Mouse (Mus musculus) heart, postnatal 36 days (tissue): Measurements from ENCODE around the gene Esyt2. TPM values are rescaled to one million over a fixed set of nuclear protein-coding genes. Genes with fewer than 3 reads are reported as not detected.

ENCODE experiments used
- DNase-seq, 2 experiments: peaks; one replicate each; pipeline ENCODE4 v3.0.0; 2021 to 2022
- intact Hi-C: fragments of 180-260 bp; cut with DNase I; formaldehyde crosslinking; loops from one replicate; pipeline ENCODE4 v1.15.1; 2025
- total RNA-seq, 2 experiments: library from RNA; stranded (reverse); gene quantifications; 2 replicates each; pipeline ENCODE4 v1.2.3; 2021

The Esyt2 gene
- total RNA-seq, 2 experiments from 2014 or later, result 27.7 to 29.9 TPM

GRCm38 (mm10) chr12:116278541-116278940 lies 2.5 kb upstream of the Esyt2 start:
- intact Hi-C loops, result no loop called here
- no peak for DNase-seq

- intact Hi-C loops, result no loop called here
- no peak for DNase-seq
These were observed 1.8 kb upstream of the Esyt2 start for GRCm38 (mm10) chr12:116279181-116279580.

- intact Hi-C loops, result loop anchor here (2.0 to 5.0 kb wide), 4 partner anchors 47 to 233 kb away; partner anchors contain the start of genes Ncapg2 and Zfp386
- DNase-seq, result no peak
These were observed 795 bp upstream of the Esyt2 start for GRCm38 (mm10) chr12:116280149-116280652.

GRCm38 (mm10) chr12:116281427-116282281 lies 658 bp downstream of the Esyt2 start:
- intact Hi-C loops, result loop anchor here (1.0 to 5.0 kb wide), 5 partner anchors 46 to 340 kb away; partner anchors contain the start of genes Ncapg2 and Zfp386
- peak; percentile 28 to 49 for DNase-seq

- intact Hi-C loops, result loop anchor here (5.0 kb wide), 2 partner anchors 44 to 236 kb away; partner anchors contain the start of gene Zfp386
- DNase-seq, result no peak
These were observed 1.9 kb downstream of the Esyt2 start for GRCm38 (mm10) chr12:116282856-116283255.

GRCm38 (mm10) chr12:116283511-116283910 lies 2.5 kb downstream of the Esyt2 start:
- intact Hi-C loops, result loop anchor here (5.0 kb wide), 2 partner anchors 44 to 236 kb away; partner anchors contain the start of gene Zfp386
- no peak for DNase-seq

- intact Hi-C loops, result no loop called here
- no peak for DNase-seq
These were observed 12.2 kb downstream of the Esyt2 start for GRCm38 (mm10) chr12:116293185-116293584.

GRCm38 (mm10) chr12:116293599-116294292 lies 12.8 kb downstream of the Esyt2 start:
- DNase-seq, result peak in 1 of 2 experiments; percentile 12
- intact Hi-C loops, result no loop called here

- DNase-seq, result no peak
- intact Hi-C loops, result no loop called here
These were observed 18.9 kb downstream of the Esyt2 start for GRCm38 (mm10) chr12:116299906-116300305.

- DNase-seq, result no peak
- intact Hi-C loops, result no loop called here
These were observed 21.2 kb downstream of the Esyt2 start for GRCm38 (mm10) chr12:116302181-116302580.

- DNase-seq, result no peak
These were observed 25.0 kb downstream of the Esyt2 start for GRCm38 (mm10) chr12:116306042-116306441.

GRCm38 (mm10) chr12:116307870-116308269 lies 26.9 kb downstream of the Esyt2 start:
- intact Hi-C loops, result no loop called here
- no peak for DNase-seq

More at GRCm38 (mm10) chr12:116306042-116306441, 25.0 kb downstream of the Esyt2 start:
- intact Hi-C loops, result no loop called here

- intact Hi-C loops, result no loop called here
These were observed 27.6 kb downstream of the Esyt2 start for GRCm38 (mm10) chr12:116308612-116309011.

GRCm38 (mm10) chr12:116313816-116314215 lies 32.8 kb downstream of the Esyt2 start:
- intact Hi-C loops, result no loop called here
- no peak for DNase-seq

More at GRCm38 (mm10) chr12:116308612-116309011, 27.6 kb downstream of the Esyt2 start:
- DNase-seq, result no peak

- DNase-seq, result no peak
- intact Hi-C loops, result no loop called here
These were observed 34.5 kb downstream of the Esyt2 start for GRCm38 (mm10) chr12:116315498-116315897.

- no peak for DNase-seq
- intact Hi-C loops, result no loop called here
These were observed 36.8 kb downstream of the Esyt2 start for GRCm38 (mm10) chr12:116317818-116318217.

- intact Hi-C loops, result loop anchor here (5.0 kb wide), 1 partner anchor 43 kb away; the partner anchor contains the start of gene Esyt2
- peak; percentile 16 to 19 for DNase-seq
These were observed 44.5 kb downstream of the Esyt2 start for GRCm38 (mm10) chr12:116325545-116325944.

GRCm38 (mm10) chr12:116326159-116326558 lies 45.2 kb downstream of the Esyt2 start:
- no peak for DNase-seq
- intact Hi-C loops, result loop anchor here (5.0 kb wide), 1 partner anchor 44 kb away; the partner anchor contains the start of gene Esyt2

- DNase-seq, result no peak
- intact Hi-C loops, result no loop called here
These were observed 53.3 kb downstream of the Esyt2 start for GRCm38 (mm10) chr12:116334253-116334652.

GRCm38 (mm10) chr12:116340160-116340559 lies 59.2 kb downstream of the Esyt2 start:
- intact Hi-C loops, result no loop called here
- DNase-seq, result no peak

GRCm38 (mm10) chr12:116348755-116349286 lies 67.8 kb downstream of the Esyt2 start:
- no peak for DNase-seq
- intact Hi-C loops, result no loop called here
